Mouse (Mus musculus) midbrain, embryonic 15.5 days (tissue): ENCODE results near the gene Cacnb4. TPM values are rescaled to one million over a fixed set of nuclear protein-coding genes. Genes with fewer than 3 reads are reported as not detected.

Experiments used
- ATAC-seq: fragments of 200-750 bp; cut with Nextera tagmentation; replicated peaks from 2 replicates; pipeline ENCODE4 v1.8.0; 2017; ENCODE audit warnings: moderate TSS enrichment
- H3K27ac ChIP-seq: fragments of 300-500 bp; sonication (generic); 2 replicates; pipeline ENCODE4 v1.5.1; 2015; ENCODE audit warnings: mild to moderate bottlenecking, inconsistent platforms
- H3K27me3 ChIP-seq: fragments of 300-500 bp; sonication (generic); replicated peaks from 2 replicates; pipeline ENCODE4 v1.6.1; 2015; ENCODE audit warnings: inconsistent platforms
- H3K36me3 ChIP-seq: fragments of 300-500 bp; sonication (generic); replicated peaks from 2 replicates; pipeline ENCODE4 v1.6.1; 2015; ENCODE audit warnings: inconsistent platforms
- H3K4me1 ChIP-seq: fragments of 300-500 bp; sonication (generic); 2 replicates; pipeline ENCODE4 v1.6.1; 2015; ENCODE audit warnings: inconsistent platforms
- H3K4me2 ChIP-seq: fragments of 300-500 bp; sonication (generic); 2 replicates; pipeline ENCODE4 v1.6.1; 2015; ENCODE audit warnings: inconsistent platforms, mild to moderate bottlenecking, moderate library complexity
- H3K4me3 ChIP-seq: fragments of 300-500 bp; sonication (generic); 2 replicates; pipeline ENCODE4 v1.5.1; 2015; ENCODE audit warnings: mild to moderate bottlenecking, inconsistent platforms
- H3K9ac ChIP-seq: fragments of 300-500 bp; sonication (generic); 2 replicates; pipeline ENCODE4 v1.6.1; 2015; ENCODE audit warnings: mild to moderate bottlenecking, inconsistent platforms
- H3K9me3 ChIP-seq: fragments of 300-500 bp; sonication (generic); 2 replicates; pipeline ENCODE4 v1.6.1; 2016; ENCODE audit warnings: inconsistent platforms
- WGBS: fragments of 180-500 bp; shearing (Covaris S2); methylation state at CpG from one replicate; pipeline ENCODE4 v1.1.7; 2015; ENCODE audit warnings: mixed read lengths; 5-methylcytosine and 5-hydroxymethylcytosine counted together
- polyA plus RNA-seq: library from polyadenylated mRNA; unstranded; fragments of >200 nt; fragmentation: Nextera tagmentation; extraction: Ambion mirVana; gene quantifications from 2 replicates; pipeline ENCODE4 v1.2.1, GENCODE M21; 2015

The Cacnb4 gene
- polyA plus RNA-seq, 1 experiment from 2014 or later: 13.7 TPM

- Histone ChIP-seq H3K36me3 (no peaks in the 10 kb centered on the region), H3K4me3 (no peak overlapping the region), H3K27ac (no peak overlapping the region), H3K4me1 (peaks cover 15% of the 10 kb centered on the region), H3K4me2 (no peak overlapping the region), H3K9ac (no peak overlapping the region), H3K9me3 (no peaks in the 10 kb centered on the region), H3K27me3 (no peaks in the 10 kb centered on the region)
- 71% methylated on average over 12 of the region's 12 CpGs for WGBS
- 0 out of 2 replicates have a peak, but pooled peaks have one; percentile 21 for ATAC-seq
Observed at GRCm38 (mm10) chr2:52499101-52499537, 177.5 kb downstream of the Cacnb4 start.

- Histone ChIP-seq H3K4me3 (no peak overlapping the region), H3K4me2 (no peak overlapping the region), H3K27me3 (no peaks in the 10 kb centered on the region), H3K9ac (no peak overlapping the region), H3K27ac (no peak overlapping the region), H3K4me1 (peaks cover 12% of the 10 kb centered on the region), H3K36me3 (no peaks in the 10 kb centered on the region), H3K9me3 (no peaks in the 10 kb centered on the region)
- ATAC-seq: no peak
- 81% methylated on average over 11 of the region's 11 CpGs for WGBS
Observed at GRCm38 (mm10) chr2:52495097-52495694, 181.4 kb downstream of the Cacnb4 start.

- no peak overlapping the region for H3K27ac ChIP-seq
- H3K9me3 ChIP-seq: no peaks in the 10 kb centered on the region
- H3K4me2 ChIP-seq: no peak overlapping the region
- no peak for ATAC-seq
- no peaks in the 10 kb centered on the region for H3K27me3 ChIP-seq
- peaks cover 3% of the 10 kb centered on the region for H3K4me1 ChIP-seq
- H3K9ac ChIP-seq: no peak overlapping the region
- WGBS: 75% methylated on average over 8 of the region's 8 CpGs
- H3K4me3 ChIP-seq: no peak overlapping the region
- no peaks in the 10 kb centered on the region for H3K36me3 ChIP-seq
Observed at GRCm38 (mm10) chr2:52494274-52494673, 182.4 kb downstream of the Cacnb4 start.

- Histone ChIP-seq H3K36me3 (no peaks in the 10 kb centered on the region), H3K4me2 (no peak overlapping the region), H3K27me3 (no peaks in the 10 kb centered on the region), H3K9ac (no peak overlapping the region), H3K4me3 (no peak overlapping the region), H3K4me1 (no peaks in the 10 kb centered on the region), H3K9me3 (no peaks in the 10 kb centered on the region), H3K27ac (no peak overlapping the region)
- ATAC-seq: no peak
- 73% methylated on average over 13 of the region's 13 CpGs for WGBS
Observed at GRCm38 (mm10) chr2:52492867-52493266, 183.8 kb downstream of the Cacnb4 start.

GRCm38 (mm10) chr2:52489840-52490239 is 186.8 kb downstream of the Cacnb4 start:
- Histone ChIP-seq H3K4me2 (no peak overlapping the region), H3K4me1 (no peaks in the 10 kb centered on the region), H3K27me3 (no peaks in the 10 kb centered on the region), H3K9me3 (no peaks in the 10 kb centered on the region), H3K4me3 (no peak overlapping the region), H3K36me3 (no peaks in the 10 kb centered on the region), H3K27ac (no peak overlapping the region), H3K9ac (no peak overlapping the region)
- 63% methylated on average over 1 of the region's 1 CpGs for WGBS
- ATAC-seq: no peak

GRCm38 (mm10) chr2:52483496-52483895 is 193.1 kb downstream of the Cacnb4 start:
- Histone ChIP-seq H3K9me3 (no peaks in the 10 kb centered on the region), H3K9ac (no peak overlapping the region), H3K27ac (no peak overlapping the region), H3K36me3 (no peaks in the 10 kb centered on the region), H3K4me1 (no peaks in the 10 kb centered on the region), H3K4me3 (no peak overlapping the region), H3K4me2 (no peak overlapping the region), H3K27me3 (no peaks in the 10 kb centered on the region)
- 90% methylated on average over 5 of the region's 5 CpGs for WGBS
- no peak for ATAC-seq

- H3K36me3 ChIP-seq: no peaks in the 10 kb centered on the region; the same call in none of the 2 replicates
- H3K4me2 ChIP-seq: no peak overlapping the region
- H3K27ac ChIP-seq: no peak overlapping the region
- ATAC-seq: no peak
- no peak overlapping the region for H3K4me3 ChIP-seq
- H3K27me3 ChIP-seq: no peaks in the 10 kb centered on the region
- 90% methylated on average over 8 of the region's 8 CpGs for WGBS
- no peaks in the 10 kb centered on the region for H3K4me1 ChIP-seq
- H3K9me3 ChIP-seq: no peaks in the 10 kb centered on the region
- no peak overlapping the region for H3K9ac ChIP-seq
Observed at GRCm38 (mm10) chr2:52480476-52480875, 196.2 kb downstream of the Cacnb4 start.

GRCm38 (mm10) chr2:52478501-52478900 is 198.1 kb downstream of the Cacnb4 start:
- Histone ChIP-seq H3K9me3 (no peaks in the 10 kb centered on the region), H3K27ac (no peak overlapping the region), H3K4me3 (no peak overlapping the region), H3K27me3 (no peaks in the 10 kb centered on the region), H3K36me3 (peaks cover 5% of the 10 kb centered on the region), H3K9ac (no peak overlapping the region), H3K4me1 (no peaks in the 10 kb centered on the region), H3K4me2 (no peak overlapping the region)
- no peak for ATAC-seq
- 87% methylated on average over 5 of the region's 5 CpGs for WGBS

GRCm38 (mm10) chr2:52477550-52477907 is 199.1 kb downstream of the Cacnb4 start:
- H3K4me2 ChIP-seq: no peak overlapping the region
- 95% methylated on average over 13 of the region's 13 CpGs for WGBS
- peaks cover 8% of the 10 kb centered on the region for H3K36me3 ChIP-seq
- H3K27me3 ChIP-seq: no peaks in the 10 kb centered on the region
- ATAC-seq: no peak
- H3K4me3 ChIP-seq: no peak overlapping the region
- no peak overlapping the region for H3K9ac ChIP-seq
- no peaks in the 10 kb centered on the region for H3K4me1 ChIP-seq
- H3K9me3 ChIP-seq: no peaks in the 10 kb centered on the region
- H3K27ac ChIP-seq: no peak overlapping the region

- Histone ChIP-seq H3K9ac (no peak overlapping the region), H3K27ac (no peak overlapping the region), H3K4me2 (no peak overlapping the region), H3K4me3 (no peak overlapping the region), H3K27me3 (no peaks in the 10 kb centered on the region), H3K36me3 (peaks cover 8% of the 10 kb centered on the region), H3K9me3 (no peaks in the 10 kb centered on the region), H3K4me1 (no peaks in the 10 kb centered on the region)
- 74% methylated on average over 13 of the region's 13 CpGs for WGBS
- ATAC-seq: no peak
Observed at GRCm38 (mm10) chr2:52476801-52477549, 199.7 kb downstream of the Cacnb4 start.

GRCm38 (mm10) chr2:52475854-52476253 is 200.8 kb downstream of the Cacnb4 start:
- Histone ChIP-seq H3K27me3 (no peaks in the 10 kb centered on the region), H3K4me1 (no peaks in the 10 kb centered on the region), H3K4me2 (no peak overlapping the region), H3K27ac (no peak overlapping the region), H3K4me3 (no peak overlapping the region), H3K36me3 (peaks cover 8% of the 10 kb centered on the region), H3K9me3 (no peaks in the 10 kb centered on the region), H3K9ac (no peak overlapping the region)
- ATAC-seq: no peak
- 93% methylated on average over 4 of the region's 4 CpGs for WGBS

GRCm38 (mm10) chr2:52474570-52474969 is 202.1 kb downstream of the Cacnb4 start:
- Histone ChIP-seq H3K36me3 (peaks cover 8% of the 10 kb centered on the region), H3K9me3 (no peaks in the 10 kb centered on the region), H3K4me3 (no peak overlapping the region), H3K27ac (no peak overlapping the region), H3K4me1 (no peaks in the 10 kb centered on the region), H3K27me3 (no peaks in the 10 kb centered on the region), H3K4me2 (no peak overlapping the region), H3K9ac (no peak overlapping the region)
- ATAC-seq: no peak
- WGBS: 95% methylated on average over 11 of the region's 11 CpGs
